Mouse (Mus musculus) small intestine, adult 2 months (tissue): ENCODE measurements around the gene Parm1. TPM values are rescaled to one million over a fixed set of nuclear protein-coding genes. Genes with fewer than 3 reads are reported as not detected.

ENCODE experiments used
- H3K27ac ChIP-seq: fragments of 200-500 bp; 2 replicates; pipeline ENCODE4 v1.5.1; 2012; ENCODE audit warnings: low read depth, low read length, control low read depth, inconsistent platforms; ENCODE audit not compliant: insufficient read depth
- H3K27me3 ChIP-seq: fragments of 200-500 bp; 2 replicates; pipeline ENCODE4 v1.6.1; 2012; ENCODE audit warnings: mild to moderate bottlenecking, moderate library complexity, low read length, inconsistent platforms; ENCODE audit not compliant: control insufficient read depth, insufficient read depth
- H3K36me3 ChIP-seq: fragments of 200-500 bp; 2 replicates; pipeline ENCODE4 v1.6.1; 2012; ENCODE audit warnings: mild to moderate bottlenecking, low read length, control low read depth, inconsistent platforms; ENCODE audit not compliant: control insufficient read depth, insufficient read depth
- H3K4me1 ChIP-seq: fragments of 200-500 bp; 2 replicates; pipeline ENCODE4 v1.6.1; 2012; ENCODE audit warnings: low read length, inconsistent platforms, mixed read lengths; ENCODE audit not compliant: control insufficient read depth, insufficient read depth, insufficient read length
- H3K4me3 ChIP-seq: fragments of 200-500 bp; 2 replicates; pipeline ENCODE4 v1.5.1; 2012; ENCODE audit warnings: low read depth, mild to moderate bottlenecking, control low read depth, inconsistent platforms, low read length, moderate library complexity
- CTCF ChIP-seq: fragments of 200-500 bp; IDR thresholded peaks from 2 replicates; pipeline ENCODE4 v1.5.1; 2012; ENCODE audit warnings: low read depth, mild to moderate bottlenecking, control low read depth, inconsistent platforms, low read length, moderate library complexity, mixed read lengths; ENCODE audit not compliant: insufficient replicate concordance, insufficient read length; ENCODE audit errors: extremely low read depth
- POLR2A ChIP-seq: fragments of 200-500 bp; IDR thresholded peaks from 2 replicates; pipeline ENCODE4 v1.6.1; 2012; ENCODE audit warnings: low read depth, mild to moderate bottlenecking, control low read depth, inconsistent platforms, low read length, moderate library complexity
- WGBS: fragments of 180-500 bp; shearing (Covaris S2); methylation state at CpG from one replicate; pipeline ENCODE4 v1.1.7; 2018; 5-methylcytosine and 5-hydroxymethylcytosine counted together
- polyA plus RNA-seq: library from polyadenylated mRNA; depleted of rRNA; stranded (reverse); fragments of >200 nt; gene quantifications from 2 replicates; pipeline ENCODE4 v1.2.3, GENCODE M21; 2012

The Parm1 gene
- polyA plus RNA-seq, 1 experiment, result 5.9 TPM

DNA sequence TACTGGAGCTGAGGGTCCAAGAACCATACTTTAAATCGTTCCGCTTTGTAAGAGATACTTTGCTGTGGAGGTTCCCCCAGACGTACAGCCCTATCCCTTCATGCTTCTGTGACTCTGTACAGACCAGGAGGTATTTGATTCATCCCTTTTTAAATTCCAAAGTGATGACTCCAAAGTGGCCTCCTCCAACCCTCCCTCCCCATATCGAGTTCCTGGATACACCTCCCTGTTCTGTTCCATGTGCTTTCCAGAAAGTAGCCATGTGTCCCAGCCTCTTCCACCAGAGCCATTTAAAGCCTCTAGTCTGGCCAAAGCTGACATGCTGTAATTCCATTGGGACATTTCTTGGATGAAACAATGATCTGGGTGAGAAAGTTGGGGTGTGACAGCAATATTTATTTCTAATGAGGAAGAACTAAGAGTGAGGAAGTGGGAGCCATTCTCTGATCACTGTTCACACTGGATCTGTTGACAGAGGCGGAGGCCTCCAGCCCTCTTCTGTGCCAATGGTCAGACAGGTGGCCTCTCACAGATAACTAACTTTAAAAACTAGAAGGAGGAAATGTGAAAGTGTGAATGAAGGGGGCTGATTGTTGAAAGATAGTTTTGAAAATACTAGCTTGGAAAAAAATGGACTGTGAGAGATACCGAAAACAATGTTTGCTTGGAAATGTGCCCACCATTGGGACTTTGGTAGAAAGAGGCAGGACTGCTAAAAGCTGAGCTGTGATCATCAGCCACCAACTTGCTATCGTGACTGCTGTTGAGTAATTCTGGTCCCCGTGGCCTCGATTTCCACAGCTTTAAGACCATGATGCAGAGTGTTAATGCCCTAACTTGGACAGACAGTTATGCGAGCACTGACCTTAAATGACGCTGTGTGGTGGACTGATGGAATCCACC lies 100.2 kb downstream of the Parm1 start:
- 62% methylated on average over 11 of the region's 11 CpGs for WGBS
- Histone ChIP-seq H3K27ac (no peak overlapping the region), H3K4me3 (no peak overlapping the region), H3K36me3 (no peaks in the 10 kb centered on the region), H3K27me3 (no peaks in the 10 kb centered on the region), H3K4me1 (peaks cover 8% of the 10 kb centered on the region; the same call in 1 of the 2 replicates)
- TF ChIP-seq CTCF (no peak), POLR2A (no peak)

DNA sequence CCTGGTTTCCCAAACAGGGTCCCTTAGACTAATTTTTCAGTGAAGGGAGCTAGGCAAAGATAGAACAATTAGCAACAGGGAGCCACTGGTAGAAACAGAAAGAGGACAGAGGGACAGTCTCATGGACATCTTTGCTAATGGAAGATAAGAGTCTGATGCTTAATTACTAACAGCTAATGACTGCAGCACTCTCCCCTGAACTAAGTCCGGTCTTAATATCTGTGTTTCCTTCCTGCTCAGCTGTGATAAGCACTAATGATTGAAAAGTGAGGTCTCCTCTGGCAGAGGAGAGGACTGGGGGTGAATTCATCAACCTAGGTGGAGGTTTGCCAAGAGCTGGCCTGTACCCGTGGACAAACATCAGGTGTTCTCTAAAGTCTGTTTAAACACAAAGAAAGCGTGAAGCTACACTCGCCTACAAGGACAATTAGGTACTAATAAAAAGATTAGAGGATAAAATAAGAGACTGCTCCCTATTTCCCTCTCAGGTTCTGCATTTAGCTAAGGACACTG lies 101.3 kb downstream of the Parm1 start:
- peaks cover 8% of the 10 kb centered on the region; the same call in 1 of the 2 replicates for H3K4me1 ChIP-seq
- WGBS, result 19% methylated on average over 4 of the region's 4 CpGs
- no peaks in the 10 kb centered on the region for H3K27me3 ChIP-seq
- TF ChIP-seq CTCF (no peak), POLR2A (no peak)
- no peak overlapping the region for H3K4me3 ChIP-seq
- no peak overlapping the region for H3K27ac ChIP-seq
- no peaks in the 10 kb centered on the region for H3K36me3 ChIP-seq

DNA sequence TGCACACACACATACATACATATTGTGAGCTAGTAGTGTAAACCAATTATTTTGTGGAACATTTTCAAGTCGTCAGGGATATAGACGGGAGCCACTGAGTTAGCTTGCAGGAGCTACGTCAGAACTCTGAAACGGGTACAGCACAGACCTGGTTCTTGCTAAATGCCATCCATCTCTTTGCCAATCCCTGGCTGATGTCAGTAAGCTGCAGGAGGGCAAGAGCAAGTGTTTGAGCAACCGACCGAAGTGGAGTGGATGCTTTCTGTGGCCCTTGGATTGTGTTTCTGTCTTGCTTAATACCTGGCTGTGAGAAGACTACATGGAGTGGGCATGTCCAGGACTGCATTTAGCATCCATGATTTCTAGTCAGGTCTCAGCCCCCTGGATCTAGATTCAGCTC lies 103.8 kb downstream of the Parm1 start:
- H3K36me3 ChIP-seq, result no peaks in the 10 kb centered on the region
- 92% methylated on average over 6 of the region's 6 CpGs for WGBS
- H3K4me3 ChIP-seq, result no peak overlapping the region
- H3K27me3 ChIP-seq, result no peaks in the 10 kb centered on the region
- peaks cover 7% of the 10 kb centered on the region; the same call in 1 of the 2 replicates for H3K4me1 ChIP-seq
- TF ChIP-seq CTCF (no peak), POLR2A (no peak)
- no peak overlapping the region for H3K27ac ChIP-seq

DNA sequence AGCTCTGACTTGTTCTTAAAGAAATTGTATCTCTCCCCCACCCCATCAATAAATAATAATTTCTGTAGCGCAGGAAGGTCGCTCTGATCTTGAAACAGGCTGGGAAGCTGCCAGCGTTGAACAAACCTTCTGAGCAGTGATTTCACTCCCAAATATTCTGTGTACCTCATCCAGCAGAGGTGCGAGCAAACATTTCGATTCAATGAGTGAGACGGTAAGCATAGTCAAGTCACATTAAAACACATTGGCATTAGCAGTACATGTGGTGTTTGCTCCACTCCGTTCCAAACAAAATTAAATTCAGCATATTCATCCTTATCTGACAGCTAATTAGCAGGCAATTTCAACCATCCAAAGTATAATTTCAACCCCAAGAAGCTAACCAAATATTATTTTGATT lies 109.4 kb downstream of the Parm1 start:
- Histone ChIP-seq H3K27ac (no peak overlapping the region), H3K4me3 (no peak overlapping the region), H3K27me3 (no peaks in the 10 kb centered on the region), H3K4me1 (no peaks in the 10 kb centered on the region; the same call in 1 of the 2 replicates), H3K36me3 (no peaks in the 10 kb centered on the region)
- 95% methylated on average over 7 of the region's 7 CpGs for WGBS
- TF ChIP-seq CTCF (no peak), POLR2A (no peak)

DNA sequence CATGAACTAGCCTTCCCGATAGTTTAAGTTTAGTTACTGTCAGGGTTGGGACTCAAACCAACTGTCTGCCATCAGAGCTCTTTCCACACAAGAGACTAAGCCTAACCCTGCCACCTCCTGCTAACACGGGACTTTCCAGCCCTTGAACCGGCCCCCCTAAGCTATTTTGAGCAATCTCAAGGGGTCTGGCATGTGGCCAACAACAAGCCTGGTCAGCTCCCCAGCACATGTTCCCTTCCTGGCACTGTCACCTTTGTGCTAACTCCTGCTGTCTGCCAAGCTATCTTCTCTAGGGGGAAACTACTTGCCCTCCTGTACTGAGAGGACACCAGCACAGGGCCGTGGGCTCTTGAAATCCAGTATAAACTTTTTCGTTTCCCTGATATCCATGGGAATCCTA lies 112.1 kb downstream of the Parm1 start:
- no peak overlapping the region for H3K27ac ChIP-seq
- 33% methylated on average over 5 of the region's 5 CpGs for WGBS
- no peak overlapping the region for H3K4me3 ChIP-seq
- H3K27me3 ChIP-seq, result no peaks in the 10 kb centered on the region
- no peak for TF ChIP-seq CTCF
- TF ChIP-seq POLR2A, result no peak
- no peaks in the 10 kb centered on the region for H3K36me3 ChIP-seq
- no peaks in the 10 kb centered on the region; the same call in 1 of the 2 replicates for H3K4me1 ChIP-seq

DNA sequence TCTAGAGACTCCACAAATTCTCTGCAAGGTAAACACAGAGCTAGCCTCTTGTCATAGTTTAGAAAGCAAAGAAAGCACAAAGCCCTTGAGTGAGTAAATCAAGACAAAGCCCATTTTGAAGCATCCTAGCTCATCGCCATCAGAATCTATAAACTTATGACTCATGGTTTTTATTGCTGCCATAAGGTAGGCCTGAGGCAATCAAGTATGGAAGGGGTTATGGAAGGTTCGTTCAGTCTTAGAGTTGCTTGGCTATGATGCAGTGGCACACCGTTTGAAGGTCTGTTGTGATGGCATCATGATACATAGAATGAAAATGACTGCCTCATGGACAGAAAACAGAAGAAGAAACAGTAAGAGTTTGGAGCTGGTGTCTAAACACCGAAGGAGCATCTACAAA lies 133.9 kb downstream of the Parm1 start:
- Histone ChIP-seq H3K4me3 (no peak overlapping the region), H3K36me3 (no peaks in the 10 kb centered on the region), H3K4me1 (no peaks in the 10 kb centered on the region), H3K27ac (no peak overlapping the region), H3K27me3 (no peaks in the 10 kb centered on the region)
- WGBS, result 44% methylated on average over 4 of the region's 4 CpGs
- TF ChIP-seq POLR2A (no peak), CTCF (no peak)

DNA sequence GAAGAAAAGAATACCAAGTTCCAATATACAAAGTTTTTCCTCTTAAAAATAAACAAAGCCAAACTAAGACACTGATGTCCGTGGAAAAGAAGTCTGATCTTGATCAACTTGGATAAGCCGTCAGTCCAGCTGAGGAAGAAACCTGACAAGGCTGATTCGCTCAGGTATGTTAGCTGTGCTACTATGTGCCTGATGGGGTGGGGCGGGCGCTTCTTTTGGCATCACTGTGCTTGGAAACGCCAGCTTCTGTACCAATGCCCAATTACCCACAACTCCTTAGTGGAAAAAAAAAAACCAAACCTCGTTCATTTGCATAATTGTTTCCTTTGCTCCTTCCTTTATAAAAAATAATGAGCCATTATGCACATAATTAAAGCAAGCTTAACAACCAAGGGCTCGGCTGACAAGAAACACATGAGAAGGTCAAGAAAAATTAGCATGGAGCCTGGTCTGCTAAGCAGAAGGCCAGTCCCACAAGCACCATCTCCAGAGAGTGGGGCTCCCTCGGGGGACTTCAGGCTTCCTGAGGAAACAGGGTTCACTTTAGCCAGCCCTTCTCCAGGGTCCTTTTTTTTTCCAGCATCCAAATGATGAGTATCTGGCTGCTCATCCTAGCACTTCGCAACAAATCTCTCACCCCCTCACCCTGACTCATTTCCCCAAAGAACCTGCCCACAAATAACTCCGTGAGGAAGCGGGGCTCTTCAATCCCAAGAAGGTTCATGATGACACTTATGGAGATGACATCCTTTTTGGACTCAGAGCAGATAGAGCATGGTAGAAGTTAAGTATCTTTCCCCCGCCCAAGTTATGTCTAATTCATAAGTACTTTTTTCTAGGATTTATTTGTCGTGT lies 135.9 kb downstream of the Parm1 start:
- no peaks in the 10 kb centered on the region for H3K36me3 ChIP-seq
- 85% methylated on average over 14 of the region's 14 CpGs for WGBS
- no peaks in the 10 kb centered on the region for H3K27me3 ChIP-seq
- no peak overlapping the region for H3K27ac ChIP-seq
- H3K4me1 ChIP-seq, result no peaks in the 10 kb centered on the region
- no peak overlapping the region for H3K4me3 ChIP-seq
- TF ChIP-seq POLR2A (no peak), CTCF (no peak)
